Mouse (Mus musculus): ENCODE measurements at regions not wholly inside any gene's neighbourhood (a gene's known extent, or its start where the extent isn't known, plus 50 kb on each side); places are given as distances from the start of the nearest gene placed in this dataset.

GRCm38 (mm10) chr13:117334125-117334524, 113.2 kb upstream of the Gm17509 start:
- Histone ChIP-seq H3K4me1 (ENCODE audit: control insufficient read depth, insufficient read depth, low read length) (no peaks in the 10 kb centered on the region), H3K27me3 (ENCODE audit: control insufficient read depth, insufficient read depth, low read length) (no peaks in the 10 kb centered on the region), H3K9me3 (ENCODE audit: control insufficient read depth, low read length) (no peaks in the 10 kb centered on the region), H3K27ac (ENCODE audit: low read depth, low read length) (no peak overlapping the region), H3K9ac (ENCODE audit: low read depth, low read length) (no peak overlapping the region), H3K4me2 (replicated peaks; ENCODE audit: low read depth, low read length) (no peak overlapping the region), H3K4me3 (ENCODE audit: low read length) (no peak overlapping the region), H3K36me3 (ENCODE audit: control insufficient read depth, insufficient read depth, low read length) (no peaks in the 10 kb centered on the region)
- no peak for ATAC-seq (ENCODE audit: low FRiP score, low TSS enrichment)
- 24% methylated on average over 1 of the region's 1 CpGs for WGBS

GRCm38 (mm10) chr13:117334539-117334938, 113.7 kb upstream of the Gm17509 start:
- 89% methylated on average over 5 of the region's 5 CpGs for WGBS
- Histone ChIP-seq H3K4me3 (ENCODE audit: low read length) (no peak overlapping the region), H3K9me3 (ENCODE audit: control insufficient read depth, low read length) (no peaks in the 10 kb centered on the region), H3K36me3 (ENCODE audit: control insufficient read depth, insufficient read depth, low read length) (no peaks in the 10 kb centered on the region), H3K9ac (ENCODE audit: low read depth, low read length) (no peak overlapping the region), H3K4me1 (ENCODE audit: control insufficient read depth, insufficient read depth, low read length) (no peaks in the 10 kb centered on the region), H3K27me3 (ENCODE audit: control insufficient read depth, insufficient read depth, low read length) (no peaks in the 10 kb centered on the region), H3K4me2 (replicated peaks; ENCODE audit: low read depth, low read length) (no peak overlapping the region), H3K27ac (ENCODE audit: low read depth, low read length) (no peak overlapping the region)
- no peak for ATAC-seq (ENCODE audit: low FRiP score, low TSS enrichment)

- Histone ChIP-seq H3K9ac (ENCODE audit: low read depth, low read length) (no peak overlapping the region), H3K4me3 (ENCODE audit: low read length) (no peak overlapping the region), H3K27ac (ENCODE audit: low read depth, low read length) (no peak overlapping the region), H3K36me3 (ENCODE audit: control insufficient read depth, insufficient read depth, low read length) (no peaks in the 10 kb centered on the region), H3K9me3 (ENCODE audit: control insufficient read depth, low read length) (no peaks in the 10 kb centered on the region), H3K27me3 (ENCODE audit: control insufficient read depth, insufficient read depth, low read length) (no peaks in the 10 kb centered on the region), H3K4me2 (replicated peaks; ENCODE audit: low read depth, low read length) (no peak overlapping the region), H3K4me1 (ENCODE audit: control insufficient read depth, insufficient read depth, low read length) (no peaks in the 10 kb centered on the region)
- WGBS: 82% methylated on average over 4 of the region's 4 CpGs
- ATAC-seq (ENCODE audit: low FRiP score, low TSS enrichment): no peak
Measured at GRCm38 (mm10) chr13:117381086-117381595, 160.3 kb upstream of the Gm17509 start.

GRCm38 (mm10) chr13:117383480-117384137, 162.7 kb upstream of the Gm17509 start:
- Histone ChIP-seq H3K9me3 (ENCODE audit: control insufficient read depth, low read length) (no peaks in the 10 kb centered on the region), H3K27ac (ENCODE audit: low read depth, low read length) (no peak overlapping the region), H3K9ac (ENCODE audit: low read depth, low read length) (no peak overlapping the region), H3K36me3 (ENCODE audit: control insufficient read depth, insufficient read depth, low read length) (no peaks in the 10 kb centered on the region), H3K4me3 (ENCODE audit: low read length) (no peak overlapping the region), H3K4me2 (replicated peaks; ENCODE audit: low read depth, low read length) (no peak overlapping the region), H3K4me1 (ENCODE audit: control insufficient read depth, insufficient read depth, low read length) (no peaks in the 10 kb centered on the region), H3K27me3 (ENCODE audit: control insufficient read depth, insufficient read depth, low read length) (no peaks in the 10 kb centered on the region)
- no peak for ATAC-seq (ENCODE audit: low FRiP score, low TSS enrichment)
- WGBS: 65% methylated on average over 12 of the region's 12 CpGs

- H3K9me3 ChIP-seq (ENCODE audit: control insufficient read depth, low read length): no peaks in the 10 kb centered on the region
- no peak overlapping the region for H3K4me2 ChIP-seq (replicated peaks; ENCODE audit: low read depth, low read length)
- H3K27me3 ChIP-seq (ENCODE audit: control insufficient read depth, insufficient read depth, low read length): no peaks in the 10 kb centered on the region
- H3K4me1 ChIP-seq (ENCODE audit: control insufficient read depth, insufficient read depth, low read length): no peaks in the 10 kb centered on the region
- no peaks in the 10 kb centered on the region for H3K36me3 ChIP-seq (ENCODE audit: control insufficient read depth, insufficient read depth, low read length)
- H3K27ac ChIP-seq (ENCODE audit: low read depth, low read length): no peak overlapping the region
- no peak for ATAC-seq (ENCODE audit: low FRiP score, low TSS enrichment)
- no peak overlapping the region for H3K9ac ChIP-seq (ENCODE audit: low read depth, low read length)
- H3K4me3 ChIP-seq (ENCODE audit: low read length): no peak overlapping the region
Measured at GRCm38 (mm10) chr13:117390287-117390686, 169.4 kb upstream of the Gm17509 start.

- H3K4me3 ChIP-seq (ENCODE audit: low read length): no peak overlapping the region
- no peaks in the 10 kb centered on the region for H3K4me1 ChIP-seq (ENCODE audit: control insufficient read depth, insufficient read depth, low read length)
- no peaks in the 10 kb centered on the region for H3K9me3 ChIP-seq (ENCODE audit: control insufficient read depth, low read length)
- no peak overlapping the region for H3K4me2 ChIP-seq (replicated peaks; ENCODE audit: low read depth, low read length)
- no peaks in the 10 kb centered on the region for H3K36me3 ChIP-seq (ENCODE audit: control insufficient read depth, insufficient read depth, low read length)
- H3K27ac ChIP-seq (ENCODE audit: low read depth, low read length): no peak overlapping the region
- H3K9ac ChIP-seq (ENCODE audit: low read depth, low read length): no peak overlapping the region
- no peak for ATAC-seq (ENCODE audit: low FRiP score, low TSS enrichment)
- 11% methylated on average over 1 of the region's 1 CpGs for WGBS
- no peaks in the 10 kb centered on the region for H3K27me3 ChIP-seq (ENCODE audit: control insufficient read depth, insufficient read depth, low read length)
Measured at GRCm38 (mm10) chr13:117393488-117393887, 172.6 kb upstream of the Gm17509 start.

- Histone ChIP-seq H3K4me2 (replicated peaks; ENCODE audit: low read depth, low read length) (no peak overlapping the region), H3K27me3 (ENCODE audit: control insufficient read depth, insufficient read depth, low read length) (no peaks in the 10 kb centered on the region), H3K27ac (ENCODE audit: low read depth, low read length) (no peak overlapping the region), H3K4me1 (ENCODE audit: control insufficient read depth, insufficient read depth, low read length) (no peaks in the 10 kb centered on the region), H3K9ac (ENCODE audit: low read depth, low read length) (no peak overlapping the region), H3K9me3 (ENCODE audit: control insufficient read depth, low read length) (no peaks in the 10 kb centered on the region), H3K36me3 (ENCODE audit: control insufficient read depth, insufficient read depth, low read length) (no peaks in the 10 kb centered on the region), H3K4me3 (ENCODE audit: low read length) (no peak overlapping the region)
- no peak; the same call in 1 of the 2 replicates for ATAC-seq (ENCODE audit: low FRiP score, low TSS enrichment)
- 67% methylated on average over 4 of the region's 4 CpGs for WGBS
Measured at GRCm38 (mm10) chr13:117401245-117401644, 180.4 kb upstream of the Gm17509 start.

GRCm38 (mm10) chr13:117409940-117410339, 189.1 kb upstream of the Gm17509 start:
- H3K27ac ChIP-seq (ENCODE audit: low read depth, low read length): no peak overlapping the region
- WGBS: 34% methylated on average over 7 of the region's 7 CpGs
- no peak overlapping the region for H3K4me3 ChIP-seq (ENCODE audit: low read length)
- H3K9ac ChIP-seq (ENCODE audit: low read depth, low read length): no peak overlapping the region
- ATAC-seq (ENCODE audit: low FRiP score, low TSS enrichment): peak; percentile 81; the same call in 1 of the 2 replicates
- no peaks in the 10 kb centered on the region for H3K36me3 ChIP-seq (ENCODE audit: control insufficient read depth, insufficient read depth, low read length)
- no peak overlapping the region for H3K4me2 ChIP-seq (replicated peaks; ENCODE audit: low read depth, low read length)
- no peaks in the 10 kb centered on the region for H3K27me3 ChIP-seq (ENCODE audit: control insufficient read depth, insufficient read depth, low read length)
- H3K9me3 ChIP-seq (ENCODE audit: control insufficient read depth, low read length): no peaks in the 10 kb centered on the region
- no peaks in the 10 kb centered on the region for H3K4me1 ChIP-seq (ENCODE audit: control insufficient read depth, insufficient read depth, low read length)

- no peak for ATAC-seq (ENCODE audit: low FRiP score, low TSS enrichment)
- no peaks in the 10 kb centered on the region for H3K4me1 ChIP-seq (ENCODE audit: control insufficient read depth, insufficient read depth, low read length)
- H3K36me3 ChIP-seq (ENCODE audit: control insufficient read depth, insufficient read depth, low read length): no peaks in the 10 kb centered on the region
- no peak overlapping the region for H3K9ac ChIP-seq (ENCODE audit: low read depth, low read length)
- WGBS: 87% methylated on average over 4 of the region's 4 CpGs
- no peak overlapping the region for H3K4me3 ChIP-seq (ENCODE audit: low read length)
- no peak overlapping the region for H3K4me2 ChIP-seq (replicated peaks; ENCODE audit: low read depth, low read length)
- H3K27ac ChIP-seq (ENCODE audit: low read depth, low read length): no peak overlapping the region
- no peaks in the 10 kb centered on the region for H3K27me3 ChIP-seq (ENCODE audit: control insufficient read depth, insufficient read depth, low read length)
- no peaks in the 10 kb centered on the region for H3K9me3 ChIP-seq (ENCODE audit: control insufficient read depth, low read length)
Measured at GRCm38 (mm10) chr13:117413616-117414015, 188.5 kb upstream of the Hcn1 start.
